Mouse (Mus musculus) v-Abl transformed pro-B cells (cell line): ENCODE measurements around the gene Bbs7.
"Not testable (repeated sequence)": the region's sequence is repeated elsewhere in the genome, so short reads cannot be mapped to it uniquely, and the experiment has no call there.

Source experiments
- in situ Hi-C, 2 experiments: fragments of 400-800 bp; cut with MboI; formaldehyde crosslinking; loops; one replicate each; pipeline ENCODE4 v1.15.1; 2025; ENCODE audit not compliant: unreplicated experiment in 2 of 2

The Bbs7 gene

DNA sequence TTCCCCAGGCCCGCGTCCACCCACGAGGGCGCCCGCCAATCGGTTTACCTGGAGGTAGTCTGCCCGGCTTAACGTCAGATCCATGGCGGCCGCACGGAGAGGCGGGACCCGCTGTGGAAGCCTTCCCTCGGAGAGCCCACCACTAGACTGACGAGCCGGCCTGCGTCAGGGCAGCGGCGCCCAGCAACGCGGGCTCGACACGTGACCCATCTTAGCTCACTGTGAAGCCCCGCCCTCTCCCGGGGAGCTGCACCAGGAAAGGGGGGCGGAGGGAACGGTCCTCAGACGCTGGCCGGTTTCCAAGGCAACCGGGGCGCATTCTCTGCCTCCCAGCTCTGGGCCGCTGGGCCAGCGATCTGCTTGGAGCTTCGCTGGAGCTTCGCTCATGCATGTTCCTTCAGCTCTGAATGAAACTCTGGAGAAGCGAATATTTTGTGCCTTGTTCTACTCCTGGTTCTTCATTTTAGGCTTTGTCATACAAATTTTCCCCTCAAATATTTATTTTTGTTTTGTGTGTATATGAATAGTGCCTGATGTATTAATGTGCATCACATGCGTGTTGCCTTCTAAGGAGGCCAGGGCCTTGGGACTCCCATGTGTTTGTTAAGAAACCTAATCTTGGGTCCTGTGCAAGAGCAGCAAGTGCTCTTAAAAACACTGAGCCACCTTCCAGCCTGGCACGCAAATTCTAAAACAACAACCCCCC is at the start of gene Bbs7:
Gene Bbs7, minus strand, starts transcription at position 276 of the 706 bp plus-strand sequence.
- in situ Hi-C loops: no loop called here

DNA sequence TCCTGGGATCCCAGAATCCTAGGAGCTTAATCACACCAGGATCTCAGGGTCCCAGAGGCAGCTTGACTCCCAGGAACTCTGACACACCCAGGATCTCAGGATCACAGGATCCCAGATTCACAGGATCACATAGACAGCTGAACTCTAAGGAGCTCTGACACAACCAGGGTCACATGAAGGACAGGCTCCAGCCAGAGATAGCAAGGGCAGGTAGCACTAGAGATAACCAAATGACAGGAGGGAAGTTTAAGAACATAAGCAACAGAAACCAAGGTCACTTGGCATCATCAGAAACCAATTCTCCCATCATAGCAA is 31.9 kb upstream of the Bbs7 start:
- in situ Hi-C loops: loop anchor here (25.0 kb wide), 3 partner anchors 417 to 1592 kb away; partner anchors contain the start of genes Nudt6 (in 2 of the 2), Spata5 (in 2 of the 2) and Adad1 (in 1 of the 2)

DNA sequence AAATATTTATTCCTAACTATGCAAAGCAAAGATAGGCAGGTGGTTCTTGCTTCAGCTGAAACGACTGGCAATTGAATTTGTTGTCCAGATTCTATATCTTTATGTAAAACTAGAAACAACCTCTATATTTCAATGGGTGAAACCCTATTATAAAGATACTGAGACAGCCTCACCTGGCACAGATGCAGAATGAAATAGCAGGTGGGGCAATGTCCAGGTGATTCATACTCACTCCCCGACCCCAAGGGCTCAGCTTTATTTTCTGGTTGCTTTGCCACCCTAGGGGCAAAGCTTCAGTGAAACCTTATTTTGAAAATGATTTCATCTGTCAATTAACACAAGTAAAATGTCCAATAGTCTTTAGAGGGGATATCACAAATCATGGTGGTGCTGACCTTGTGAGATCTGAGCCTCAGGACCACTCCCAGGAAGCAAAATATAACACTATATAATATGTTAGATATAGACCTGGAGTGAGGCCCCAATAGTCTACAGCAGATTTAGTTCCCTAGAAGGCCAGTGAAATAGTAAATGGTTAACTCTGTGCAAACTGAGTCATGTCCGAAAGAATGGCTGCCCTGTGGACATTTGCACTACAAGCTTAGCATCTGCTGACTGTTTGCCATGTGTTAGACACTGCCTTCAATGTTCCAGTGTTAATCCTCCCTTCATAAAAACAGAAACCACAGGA is 31.4 kb upstream of the Bbs7 start:
- in situ Hi-C loops: loop anchor here (5.0 to 25.0 kb wide), 4 partner anchors 418 to 1593 kb away; partner anchors contain the start of genes Nudt6 (in 2 of the 2), Spata5 (in 2 of the 2) and Adad1 (in 1 of the 2)

DNA sequence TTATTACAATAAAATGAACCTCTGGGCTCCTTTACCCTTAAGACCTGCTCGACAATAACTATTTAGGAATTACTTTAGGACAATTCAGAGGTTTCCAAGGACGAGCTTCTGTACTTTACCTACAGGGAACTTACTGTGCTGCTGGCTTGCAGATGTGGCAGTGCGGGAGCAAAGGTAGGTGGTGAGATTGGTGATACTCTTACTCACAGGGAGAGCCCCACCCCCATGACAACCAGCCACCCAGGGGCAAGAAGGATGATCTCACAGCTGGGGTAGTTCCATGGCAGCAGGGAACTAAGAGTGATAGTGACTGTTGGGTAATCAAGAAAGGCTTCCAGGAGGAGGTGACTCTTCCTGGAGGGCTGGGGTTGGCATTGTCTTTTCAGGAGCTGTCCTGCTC is 30.1 kb upstream of the Bbs7 start:
- in situ Hi-C loops: loop anchor here (5.0 to 25.0 kb wide), 4 partner anchors 419 to 1594 kb away; partner anchors contain the start of genes Nudt6 (in 2 of the 2), Spata5 (in 2 of the 2) and Adad1 (in 1 of the 2)

DNA sequence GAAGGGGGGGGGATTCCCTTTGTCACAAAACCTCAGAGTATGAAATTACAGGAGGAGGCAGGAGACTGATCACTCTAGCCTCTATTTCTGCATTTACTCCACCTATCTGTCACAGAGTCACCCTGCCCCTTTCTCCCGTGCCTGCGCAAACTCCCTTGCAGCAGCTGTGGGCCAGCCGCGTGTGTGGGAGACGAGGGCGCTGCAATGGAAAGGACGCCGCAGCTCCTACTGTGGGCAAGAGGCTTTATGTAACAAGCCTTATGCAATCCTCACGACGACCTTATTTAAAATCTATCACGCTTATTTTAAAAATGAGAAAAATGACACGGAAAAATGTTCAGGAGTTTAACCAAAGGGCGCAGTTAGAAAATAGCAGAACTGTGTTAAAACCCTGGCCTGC is 29.5 kb upstream of the Bbs7 start:
- in situ Hi-C loops: loop anchor here (5.0 to 25.0 kb wide), 4 partner anchors 420 to 1595 kb away; partner anchors contain the start of genes Nudt6 (in 2 of the 2), Spata5 (in 2 of the 2) and Adad1 (in 1 of the 2)

DNA sequence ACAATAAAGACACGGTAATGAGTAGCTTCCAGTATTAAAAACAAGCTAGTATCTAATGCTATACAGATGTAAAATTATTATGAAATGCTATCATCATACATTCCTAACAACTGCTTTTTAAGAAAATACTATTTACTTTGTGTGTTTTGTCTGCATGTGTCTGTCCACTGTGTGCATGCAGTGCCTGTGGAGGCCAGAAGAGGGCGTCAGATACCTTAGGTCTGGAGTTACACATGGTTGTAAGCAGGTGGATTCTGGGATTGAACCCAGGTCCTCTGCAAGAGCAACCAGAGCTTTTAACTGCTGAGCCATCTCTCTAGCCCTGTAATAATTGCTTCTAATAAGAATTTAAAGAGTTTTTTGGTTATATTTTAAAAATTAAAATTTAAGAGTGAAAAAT is 27.5 kb upstream of the Bbs7 start:
- in situ Hi-C loops: loop anchor here (5.0 to 25.0 kb wide), 4 partner anchors 422 to 1597 kb away; partner anchors contain the start of genes Nudt6 (in 2 of the 2), Spata5 (in 2 of the 2) and Adad1 (in 1 of the 2)

DNA sequence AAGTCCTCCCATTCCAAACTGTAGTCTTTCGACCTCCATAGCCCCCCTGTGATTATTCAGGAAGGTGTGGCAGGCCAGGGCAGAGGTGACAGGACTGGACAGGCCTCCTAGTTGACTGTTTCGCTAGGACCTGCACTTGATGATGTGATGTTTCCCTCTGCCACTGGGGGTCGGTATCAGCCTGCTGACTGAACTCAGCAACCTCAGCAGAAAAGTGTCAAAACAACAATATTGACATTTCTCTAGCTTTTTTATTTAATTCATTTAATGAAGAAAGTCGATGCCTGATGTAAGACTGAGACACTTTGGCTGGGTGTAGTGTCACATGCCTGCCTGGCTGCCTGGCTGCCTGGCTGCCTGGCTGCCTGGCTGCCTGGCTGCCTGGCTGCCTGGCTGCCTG is 22.2 kb upstream of the Bbs7 start:
- in situ Hi-C loops: loop anchor here (5.0 to 25.0 kb wide), 4 partner anchors 427 to 1602 kb away; partner anchors contain the start of genes Nudt6 (in 2 of the 2), Spata5 (in 2 of the 2) and Adad1 (in 1 of the 2)

DNA sequence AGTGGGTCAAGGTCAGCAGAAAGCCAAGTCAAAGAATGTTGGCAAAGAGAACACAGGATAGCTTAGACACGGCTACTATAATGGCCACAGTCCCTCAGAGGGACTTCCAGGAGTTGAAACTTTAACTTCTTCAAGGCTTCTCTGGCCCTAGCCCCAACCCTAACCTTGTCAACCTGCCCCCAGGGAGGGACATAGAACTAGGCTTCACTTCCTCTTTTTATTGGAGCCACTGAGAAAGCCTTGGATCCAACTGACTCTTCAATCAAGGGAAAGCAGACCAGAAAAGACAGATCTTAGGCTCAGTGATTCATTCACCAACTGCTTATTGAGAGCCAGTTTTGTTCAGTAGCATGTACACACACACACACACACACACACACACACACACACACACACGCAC is 13.5 kb upstream of the Bbs7 start:
- in situ Hi-C loops: loop anchor here (25.0 kb wide), 3 partner anchors 435 to 1610 kb away; partner anchors contain the start of genes Nudt6 (in 2 of the 2), Spata5 (in 2 of the 2) and Adad1 (in 1 of the 2)

DNA sequence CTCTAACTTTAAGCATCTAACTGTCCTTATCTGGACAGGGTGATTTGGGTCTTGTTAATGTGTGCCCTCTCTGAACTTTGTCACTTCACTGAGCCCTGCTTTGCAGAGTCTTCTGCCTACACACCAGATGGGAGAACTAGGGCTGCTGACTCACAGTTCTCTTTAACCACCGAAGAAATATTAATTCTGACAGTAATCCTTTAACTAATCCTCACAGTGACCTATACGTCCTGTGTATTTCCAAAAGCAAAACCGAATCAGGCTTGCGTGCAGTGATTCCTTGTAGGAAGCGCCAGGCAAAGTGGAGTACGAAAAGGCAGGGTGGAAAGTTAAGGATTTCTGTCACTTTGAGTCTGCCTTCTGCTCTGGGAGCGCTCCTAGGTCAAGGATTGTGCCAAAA is 4.9 kb upstream of the Bbs7 start:
- in situ Hi-C loops: no loop called here

DNA sequence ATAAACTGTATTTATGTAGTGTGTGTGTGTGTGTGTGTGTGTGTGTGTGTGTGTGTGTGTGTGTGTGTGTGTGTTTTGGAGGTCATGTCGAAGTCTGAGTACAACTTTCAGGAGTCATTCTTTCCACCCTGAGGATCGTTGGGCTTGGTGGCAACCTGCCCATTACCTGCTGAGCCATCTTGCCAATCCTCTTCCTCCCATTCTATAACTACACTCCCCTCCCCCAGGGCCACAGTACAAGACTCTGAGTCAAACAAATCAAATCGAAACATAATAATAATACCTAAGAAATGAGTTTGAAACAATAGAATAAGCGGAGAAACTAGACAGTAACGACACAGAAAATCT is 605 bp upstream of the Bbs7 start:
- in situ Hi-C loops: no loop called here

DNA sequence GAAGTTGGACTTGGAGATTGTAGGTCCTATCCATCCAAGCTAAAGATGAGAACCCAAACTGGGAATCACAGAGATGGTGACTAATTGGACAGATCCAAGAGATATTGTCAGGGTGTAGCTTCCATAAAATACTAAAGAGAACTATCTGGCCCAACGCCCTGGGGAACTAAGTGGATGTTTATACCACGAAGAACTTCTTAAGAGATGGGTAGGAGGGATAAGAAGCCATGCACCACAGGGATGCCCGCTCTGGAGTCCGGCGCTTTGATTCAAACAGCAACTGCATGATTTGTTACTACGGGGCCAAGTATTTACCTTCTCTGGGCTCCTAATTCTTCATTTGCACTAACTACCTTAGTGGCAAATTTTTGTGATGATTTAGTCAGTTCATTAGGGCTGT is 590 bp downstream of the Bbs7 start:
- in situ Hi-C loops: no loop called here

DNA sequence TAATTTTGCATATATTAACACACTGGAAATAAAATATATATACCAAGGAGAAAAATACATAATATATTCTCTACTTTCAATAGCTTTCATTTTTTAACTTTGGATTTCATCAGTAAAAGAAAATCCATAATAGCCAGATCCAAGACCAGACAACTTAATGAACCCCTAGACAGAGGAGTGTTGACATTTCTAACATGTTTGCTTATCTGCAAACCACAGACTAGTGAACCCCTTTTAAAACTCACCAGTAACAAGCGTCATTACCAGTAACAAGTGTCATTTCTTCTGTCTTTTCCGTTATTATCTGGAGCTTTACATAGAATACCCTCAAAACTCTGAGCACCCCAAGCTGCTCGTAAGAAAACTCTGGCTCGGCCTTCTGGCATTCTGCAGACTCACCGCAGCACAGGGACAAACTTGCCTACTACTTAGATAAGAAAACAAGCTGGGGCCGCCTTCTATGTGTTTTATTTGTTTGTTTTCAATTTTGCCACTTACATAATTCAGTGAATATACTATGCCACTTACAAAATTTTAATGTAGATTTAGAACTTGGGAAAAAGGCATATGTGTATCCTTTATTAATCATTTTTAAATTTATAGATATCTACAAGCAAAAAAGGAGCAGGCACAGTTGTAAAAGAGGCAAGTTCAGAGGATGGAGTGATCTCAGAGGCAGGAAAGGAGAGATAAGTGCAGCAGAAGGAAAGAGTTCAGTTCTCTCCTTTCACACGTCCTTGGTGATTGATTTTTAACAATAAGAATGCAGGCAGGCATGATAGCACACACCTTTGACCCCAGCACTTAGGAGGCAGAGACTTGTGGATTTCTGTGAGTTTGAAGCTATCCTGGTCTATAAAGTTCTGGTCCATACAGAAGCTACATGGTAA is 7.1 kb downstream of the Bbs7 start:
- in situ Hi-C loops: no loop called here

DNA sequence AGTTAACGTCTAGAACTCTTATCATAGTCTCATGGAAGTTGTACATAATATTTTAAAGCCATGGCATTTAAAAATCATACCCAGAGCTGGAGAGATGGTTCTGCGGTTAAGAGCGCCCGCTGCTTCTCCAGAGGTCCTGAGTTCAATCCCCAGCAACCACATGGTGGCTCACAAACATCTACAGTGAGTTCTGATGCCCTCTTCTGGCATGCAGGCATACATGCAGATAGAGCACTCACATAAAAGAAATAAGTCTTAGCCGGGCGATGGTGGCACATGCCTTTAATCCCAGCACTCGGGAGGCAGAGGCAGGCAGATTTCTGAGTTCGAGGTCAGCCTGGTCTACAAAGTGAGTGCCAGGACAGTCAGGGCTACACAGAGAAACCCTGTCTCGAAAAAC is 13.5 kb downstream of the Bbs7 start:
- in situ Hi-C loops: not testable (repeated sequence)

DNA sequence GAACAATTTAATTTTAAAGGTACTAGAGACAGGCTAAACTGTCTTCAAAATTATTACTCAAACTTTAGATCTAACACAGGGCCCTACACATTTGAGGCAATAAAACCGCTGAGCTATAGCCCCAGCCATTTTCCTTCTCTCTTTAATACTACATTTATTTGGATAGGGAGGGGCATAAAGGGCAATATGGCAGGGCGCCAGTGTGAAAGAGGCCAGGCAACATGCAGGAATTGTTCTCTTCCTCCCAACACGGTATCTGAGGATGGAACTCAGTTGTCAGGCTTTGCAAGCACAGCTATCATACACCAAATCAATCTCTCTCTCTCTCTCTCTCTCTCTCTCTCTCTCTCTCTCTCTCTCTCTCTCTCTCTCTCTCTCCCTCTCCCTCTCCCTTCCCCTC is 14.5 kb downstream of the Bbs7 start:
- in situ Hi-C loops: no loop called here

DNA sequence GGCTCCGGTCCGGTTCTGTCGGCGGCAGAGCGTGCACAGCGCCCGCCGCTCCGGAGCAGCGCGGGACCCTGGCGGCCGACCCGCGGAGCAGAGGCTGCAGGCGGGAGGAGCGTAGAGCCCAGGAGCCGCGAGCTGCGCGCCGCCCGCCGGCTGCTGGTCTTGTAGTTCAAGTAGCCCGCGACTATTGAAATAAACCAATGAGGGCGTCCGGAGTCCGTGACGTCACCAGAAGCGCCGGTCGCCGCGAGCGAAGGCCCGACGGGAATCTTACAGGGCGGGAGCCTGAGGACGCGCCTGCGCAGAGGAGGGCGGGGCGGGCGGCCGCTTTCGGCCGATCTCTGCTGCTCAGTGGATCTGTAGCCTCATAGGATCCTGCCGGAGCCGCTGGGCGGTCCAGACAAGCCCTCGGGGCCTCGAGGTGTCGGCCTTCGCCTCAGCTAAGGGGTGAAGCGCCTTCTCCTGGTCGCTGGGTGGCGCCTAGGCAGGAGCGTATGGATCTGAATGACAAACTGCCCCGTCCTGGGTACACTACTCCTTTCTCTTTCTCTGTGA is 41.4 kb downstream of the Bbs7 start, which contains the start of gene Ccna2:
Gene Ccna2, minus strand, starts transcription at position 324 of the 552 bp plus-strand sequence.
- in situ Hi-C loops: loop anchor here (5.0 to 25.0 kb wide), 3 partner anchors 630 to 1915 kb away; partner anchors contain the start of genes Ankrd50 (in 1 of the 2), Nudt6 (in 1 of the 2) and Spata5 (in 1 of the 2)

DNA sequence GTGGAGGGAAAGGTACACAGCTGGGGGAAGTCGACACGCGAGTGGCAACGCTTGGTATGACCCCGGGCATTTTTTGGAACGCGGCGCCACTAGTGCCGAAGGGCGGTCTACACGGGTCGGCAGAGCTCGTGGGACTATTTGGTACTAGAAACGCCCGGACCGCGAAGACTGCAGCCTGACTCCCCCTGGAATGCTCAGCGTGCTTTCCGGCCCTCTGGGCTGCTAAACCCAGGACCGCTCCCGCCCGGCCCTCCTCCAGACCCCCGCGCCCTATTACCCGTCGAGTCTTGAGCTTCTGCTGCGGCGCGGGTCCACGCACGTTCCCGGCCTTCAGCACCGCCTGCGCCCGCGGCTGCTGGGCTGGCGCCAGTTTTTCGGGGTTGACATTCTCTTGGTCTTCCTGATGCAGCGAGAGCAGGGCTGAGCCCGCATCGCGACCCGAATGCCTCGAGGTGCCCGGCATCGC is 41.9 kb downstream of the Bbs7 start:
- in situ Hi-C loops: loop anchor here (5.0 to 25.0 kb wide), 3 partner anchors 631 to 1916 kb away; partner anchors contain the start of genes Ankrd50 (in 1 of the 2), Nudt6 (in 1 of the 2) and Spata5 (in 1 of the 2)

DNA sequence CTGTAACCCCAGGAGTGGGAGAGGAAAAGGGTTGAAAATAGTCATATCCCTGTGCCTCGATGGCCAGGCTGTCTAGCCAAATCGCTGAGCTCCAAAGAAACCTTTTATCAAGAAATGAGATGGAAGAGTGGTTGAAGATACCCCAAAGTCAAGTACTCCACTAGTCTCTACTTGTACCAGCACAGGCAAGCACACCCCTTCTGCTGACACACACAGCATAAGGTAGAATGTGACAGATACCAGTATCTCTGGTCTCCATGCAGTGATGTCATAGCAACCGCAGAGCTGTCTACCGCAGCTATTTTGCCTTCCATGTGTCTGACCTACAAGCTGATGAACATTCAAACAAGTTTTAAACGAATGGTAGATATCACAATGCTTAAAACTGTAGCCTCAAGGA is 43.4 kb downstream of the Bbs7 start:
- in situ Hi-C loops: loop anchor here (5.0 to 25.0 kb wide), 3 partner anchors 632 to 1917 kb away; partner anchors contain the start of genes Ankrd50 (in 1 of the 2), Nudt6 (in 1 of the 2) and Spata5 (in 1 of the 2)

DNA sequence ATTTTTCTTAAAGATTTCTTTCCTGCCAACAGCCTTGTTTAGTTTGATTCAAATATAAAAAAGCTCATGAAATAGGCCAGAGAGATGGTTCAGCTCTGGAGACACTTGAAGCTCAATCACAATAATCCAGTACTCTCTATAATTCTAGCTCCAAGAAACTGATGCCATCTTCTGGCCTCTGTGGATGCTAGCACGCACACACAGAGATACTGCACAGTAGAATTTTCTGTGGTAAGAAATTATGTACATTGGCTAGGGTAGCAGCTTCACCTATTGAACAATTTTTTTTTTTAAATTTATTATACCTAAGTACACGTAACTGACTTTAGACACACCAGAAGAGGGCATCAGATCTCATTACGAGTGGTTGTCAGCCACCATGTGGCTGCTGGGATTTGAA is 49.6 kb downstream of the Bbs7 start:
- in situ Hi-C loops: loop anchor here in 1 of 2 experiments (25.0 kb wide), 2 partner anchors 849 to 1924 kb away; partner anchors contain the start of genes Ankrd50, Nudt6 and Spata5

DNA sequence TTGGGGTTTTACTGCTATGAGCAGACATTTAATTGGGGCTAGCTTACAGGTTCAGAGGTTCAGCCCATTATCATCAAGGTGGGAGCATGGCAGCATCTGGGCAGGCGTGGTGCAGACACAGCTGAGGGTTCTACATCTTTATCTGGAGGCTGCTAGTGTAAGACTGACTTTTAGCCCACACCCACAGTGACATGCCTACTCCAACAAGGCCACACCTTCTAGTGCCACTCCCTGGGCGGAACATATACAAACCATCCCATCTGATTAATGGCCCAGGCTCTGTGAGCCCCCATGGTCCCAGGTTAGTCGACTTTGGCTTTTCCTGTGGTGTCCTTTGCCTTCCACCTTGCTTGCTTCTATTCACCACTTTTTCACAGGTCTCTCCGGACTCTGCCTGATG is 53.7 kb downstream of the Bbs7 start:
- in situ Hi-C loops: loop anchor here in 1 of 2 experiments (25.0 kb wide), 2 partner anchors 853 to 1928 kb away; partner anchors contain the start of genes Ankrd50, Nudt6 and Spata5
